Mouse (Mus musculus): ENCODE results near the gene Marveld3.

Gene Marveld3

DNA sequence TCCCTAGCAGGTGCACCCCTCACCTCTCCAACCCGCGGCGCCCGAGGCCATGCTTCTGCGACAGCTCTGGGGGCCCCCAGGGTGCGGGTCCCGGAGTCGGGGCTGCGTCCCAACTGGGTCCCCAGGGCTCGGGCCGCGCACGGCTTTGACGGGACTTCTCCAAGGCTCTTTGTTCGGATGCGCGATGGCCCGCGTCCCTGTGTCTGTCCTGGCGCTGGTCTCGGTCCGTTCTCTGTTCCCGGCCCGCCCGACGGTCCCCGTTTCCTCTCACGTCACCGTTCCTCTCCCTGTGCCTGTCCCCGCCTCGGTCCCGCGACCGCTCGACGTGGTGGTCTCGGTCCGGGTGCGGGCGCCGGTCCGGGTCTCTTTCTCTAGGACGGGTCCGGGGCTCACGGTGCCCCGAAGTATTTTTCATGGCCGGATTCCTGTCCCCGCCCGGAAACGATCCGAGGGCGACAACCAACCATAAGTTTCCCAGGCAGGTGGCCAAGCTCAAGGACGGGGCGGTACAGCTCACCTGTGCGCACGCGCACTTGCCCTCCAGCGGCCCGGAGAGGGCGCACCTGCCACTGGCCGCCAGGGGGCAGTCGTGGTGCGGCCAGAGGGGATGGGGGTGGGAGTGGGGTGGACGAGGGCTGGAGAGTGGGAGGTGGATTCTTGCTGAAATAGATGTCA lies at the start of gene Marveld3:
TSS of gene Marveld3 (minus strand) at position 511 of the 675 bp plus-strand sequence.
- no peak for DNase-seq (ENCODE audit: low read depth)

DNA sequence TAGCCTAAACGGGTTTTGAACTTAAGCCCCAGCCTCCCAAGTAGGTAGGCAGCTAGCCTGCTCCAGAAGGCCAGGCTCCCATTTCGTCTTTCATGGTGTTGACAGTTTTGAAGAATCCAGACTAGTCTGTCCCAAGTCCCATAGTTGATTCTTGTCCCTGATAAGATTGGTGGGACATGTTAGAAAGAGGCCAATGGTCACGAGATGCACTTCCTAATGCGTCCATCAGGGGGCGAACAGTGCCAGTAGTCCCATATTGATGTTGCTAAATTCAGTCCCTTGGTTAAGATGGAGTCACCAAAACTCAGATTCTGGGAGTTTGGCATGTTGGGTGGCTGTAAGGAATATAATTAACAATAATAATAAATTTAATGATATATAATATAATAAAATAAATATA lies 48.9 kb upstream of the Marveld3 start:
- peak; percentile 12 for DNase-seq (ENCODE audit: low read depth)

DNA sequence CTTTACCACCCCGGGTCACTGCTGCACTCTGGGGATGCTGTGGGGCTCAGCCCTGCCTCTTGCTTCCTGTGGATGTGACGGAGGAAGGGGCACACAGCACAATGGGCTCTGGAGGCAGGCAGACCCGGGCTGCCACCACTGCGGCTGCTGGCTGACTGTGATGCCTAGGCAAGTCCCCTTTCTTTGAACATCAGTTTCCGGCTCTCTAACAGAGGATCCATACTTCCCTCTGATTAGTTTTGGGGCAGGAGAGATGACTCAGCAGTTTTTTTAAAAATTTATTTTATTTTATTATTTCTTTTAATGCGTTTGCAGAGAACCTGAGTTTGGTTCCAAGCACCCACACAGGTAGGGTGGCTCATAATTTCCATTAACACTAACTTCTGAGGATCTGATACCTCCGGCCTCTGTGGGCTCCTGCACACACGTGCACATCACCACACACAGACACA lies 47.0 kb upstream of the Marveld3 start:
- DNase-seq (ENCODE audit: low read depth): no peak

DNA sequence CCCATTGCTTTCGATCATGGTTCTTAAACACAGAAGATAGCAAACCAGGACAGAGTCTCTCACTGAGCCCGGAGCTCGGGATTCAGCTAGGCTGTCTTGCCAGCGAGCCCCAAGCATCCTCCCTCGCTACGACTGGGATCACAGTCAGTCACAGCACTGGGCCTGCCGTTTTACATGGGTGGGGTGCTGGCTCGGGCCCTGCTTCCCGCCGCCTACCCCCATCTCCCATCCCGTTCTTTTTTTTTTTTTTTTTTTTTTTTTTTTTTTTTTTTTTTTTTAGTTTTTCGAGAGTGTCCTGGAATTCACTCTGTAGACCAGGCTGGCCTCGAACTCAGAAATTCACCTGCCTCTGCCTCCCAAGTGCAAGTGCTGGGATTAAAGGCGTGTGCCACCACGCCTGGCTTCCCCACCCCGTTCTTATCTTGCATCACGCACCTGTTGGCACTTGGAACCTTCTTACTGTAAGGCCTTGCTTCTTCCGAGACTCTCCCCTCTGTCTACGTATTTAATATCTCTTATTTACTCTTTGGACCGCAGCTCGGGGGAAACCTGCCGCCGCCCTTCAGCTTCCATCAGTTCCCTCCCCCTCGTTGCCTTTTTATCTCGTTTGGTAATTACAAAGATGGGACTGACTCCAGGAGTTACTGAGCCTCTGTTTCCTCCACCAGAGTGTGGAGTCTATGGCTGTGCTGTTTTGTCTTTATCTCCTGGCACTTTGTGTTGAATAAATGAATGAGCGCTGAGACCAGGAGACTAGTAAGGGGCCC lies 46.4 kb upstream of the Marveld3 start:
- no peak for DNase-seq (ENCODE audit: low read depth)

DNA sequence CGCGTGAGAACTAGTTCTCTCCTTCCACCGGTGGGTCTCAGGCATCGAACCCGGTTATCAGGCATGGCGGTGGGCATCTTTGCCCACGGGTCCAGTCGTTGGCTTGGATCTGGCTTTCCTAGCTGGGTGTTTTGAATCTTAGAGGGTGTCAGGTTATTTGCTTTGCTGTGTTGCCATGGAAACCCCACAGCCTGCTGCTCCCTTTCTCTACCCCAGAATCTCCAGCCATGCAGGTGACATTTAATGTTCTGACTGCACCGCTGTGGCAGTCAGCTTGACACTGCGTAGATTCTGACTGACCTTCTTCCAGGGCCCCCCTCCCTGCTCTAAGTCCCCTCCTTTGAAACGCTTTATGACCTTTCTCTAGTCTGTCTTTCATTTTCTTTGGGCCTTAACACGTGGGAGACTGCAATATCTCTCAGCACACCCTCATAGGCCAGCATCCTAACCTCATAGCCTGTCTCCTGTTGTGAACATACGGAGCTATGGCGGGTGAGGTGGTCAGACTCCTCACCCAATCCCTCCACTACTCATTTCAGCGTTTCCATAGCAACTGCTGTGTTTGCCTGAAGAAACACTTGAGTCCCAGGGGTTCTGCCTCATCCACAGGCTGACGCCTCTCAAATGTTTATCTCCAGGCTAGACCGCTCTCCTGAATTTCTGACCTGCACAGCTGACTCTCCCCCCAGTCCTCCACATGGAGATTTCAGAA lies 44.5 kb upstream of the Marveld3 start:
- DNase-seq (ENCODE audit: low read depth): no peak

DNA sequence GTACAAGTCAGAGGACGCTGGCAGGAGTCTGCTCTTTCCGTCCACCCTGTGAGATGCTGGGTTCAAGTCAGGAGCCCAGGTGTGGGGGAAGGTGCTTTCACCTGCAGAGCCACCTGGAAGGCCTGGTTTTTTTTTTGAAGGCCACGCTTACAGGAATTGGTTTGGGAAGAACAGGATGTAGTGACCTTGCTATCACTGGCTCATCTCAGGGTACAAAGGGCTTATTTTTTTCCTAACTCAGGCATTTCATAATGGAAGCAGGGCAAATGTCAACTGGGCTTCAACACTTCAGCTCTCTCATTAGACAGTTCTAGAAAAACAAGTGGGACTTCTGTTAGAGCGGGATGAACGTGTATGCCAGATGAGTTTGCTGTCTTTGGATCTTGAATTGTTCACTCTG lies 42.3 kb upstream of the Marveld3 start:
- no peak for DNase-seq (ENCODE audit: low read depth)

DNA sequence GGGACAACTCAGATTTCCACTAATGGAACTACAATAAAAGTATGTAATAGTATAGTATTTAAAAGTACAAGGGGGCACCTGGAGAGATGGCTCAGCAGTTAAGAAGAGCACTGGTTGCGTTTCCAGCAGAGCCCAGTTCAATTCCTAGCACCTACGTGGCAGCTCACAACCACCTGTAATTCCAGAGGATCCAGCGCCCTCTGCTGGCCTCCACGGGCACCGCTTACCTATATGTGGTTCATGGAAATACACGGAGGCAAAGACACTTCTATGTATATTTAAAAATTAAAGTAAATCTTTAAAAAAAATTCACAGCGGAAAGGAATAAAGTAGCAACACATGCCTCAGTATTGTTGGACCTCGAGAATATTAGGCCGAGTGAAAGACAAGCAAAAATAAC lies 41.0 kb upstream of the Marveld3 start:
- DNase-seq (ENCODE audit: low read depth): no peak

DNA sequence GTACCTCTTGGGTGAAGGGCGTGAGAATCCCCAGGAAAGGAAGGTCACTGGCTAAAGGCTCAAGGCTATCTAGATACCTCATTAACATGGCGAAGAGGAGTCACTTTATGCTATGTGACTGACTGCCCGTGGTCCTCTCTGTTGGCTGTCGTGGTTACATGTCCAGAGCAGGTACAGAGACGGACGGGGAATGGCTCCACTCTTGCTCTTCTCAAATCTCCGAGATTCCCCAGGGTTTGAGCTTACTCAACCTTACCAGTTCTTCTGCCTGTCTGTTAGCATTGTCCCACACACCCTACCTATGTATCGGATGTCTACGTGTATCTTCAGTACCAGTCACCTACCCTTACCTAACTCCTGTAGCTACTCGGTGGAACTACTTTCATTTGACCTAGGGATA lies 38.0 kb upstream of the Marveld3 start:
- no peak for DNase-seq (ENCODE audit: low read depth)

DNA sequence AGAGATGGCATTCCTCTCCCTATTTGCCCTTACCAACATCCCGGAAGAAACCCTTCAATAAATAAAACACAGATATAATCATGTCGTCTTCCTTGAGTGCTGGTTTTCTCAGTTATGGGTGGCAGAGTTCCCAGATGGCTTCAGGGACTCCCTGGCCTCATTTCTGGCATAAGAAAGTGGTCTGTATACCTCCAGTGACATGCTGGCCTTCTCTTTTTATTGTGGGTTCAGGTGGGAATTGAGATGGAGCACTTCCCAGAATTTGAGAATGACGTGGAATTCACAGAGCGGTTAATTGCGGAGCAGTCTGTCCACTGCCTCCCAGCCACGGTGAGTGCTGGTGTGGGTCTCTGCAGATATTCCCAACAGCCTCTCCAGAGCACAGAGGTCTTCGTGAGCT lies 36.1 kb upstream of the Marveld3 start:
- DNase-seq (ENCODE audit: low read depth): no peak

DNA sequence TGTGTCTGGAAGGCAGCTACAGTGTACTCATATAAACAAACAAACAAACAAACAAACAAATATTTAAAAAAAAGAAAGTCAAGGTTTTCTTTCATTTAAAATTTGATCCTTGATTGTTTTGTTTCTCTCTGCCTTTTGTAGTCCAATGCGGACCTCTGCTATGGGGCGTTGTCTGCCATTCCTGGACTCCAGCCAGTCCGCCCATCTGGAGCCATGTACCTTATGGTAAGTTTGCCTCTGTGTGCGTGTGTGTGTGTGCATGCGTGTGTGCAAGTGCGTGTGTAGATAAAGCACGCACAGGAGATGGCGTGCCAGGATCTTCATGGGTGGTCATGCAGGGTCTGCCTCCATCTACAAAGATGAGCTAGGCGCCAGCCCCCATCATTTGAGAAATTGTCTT lies 35.4 kb upstream of the Marveld3 start:
- no peak for DNase-seq (ENCODE audit: low read depth)

DNA sequence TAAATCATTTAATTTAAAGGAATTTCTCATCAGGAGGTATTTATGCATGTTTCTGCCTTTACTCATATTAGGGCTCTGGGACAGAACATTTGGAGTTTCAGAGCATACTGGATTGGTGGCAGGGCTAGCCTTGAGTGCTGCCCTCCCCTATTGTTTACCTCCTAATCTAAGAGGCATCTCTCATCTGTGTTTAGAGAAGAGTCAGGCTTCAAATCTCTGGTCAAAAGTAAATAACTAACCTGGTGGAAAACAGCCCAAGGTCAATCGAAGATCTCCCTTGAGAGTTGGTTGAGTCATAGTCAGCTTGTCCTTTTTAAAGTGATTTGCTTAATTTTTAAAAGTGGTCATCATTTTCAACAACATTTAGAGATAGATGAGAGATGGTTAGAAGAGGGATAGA lies 30.9 kb upstream of the Marveld3 start:
- DNase-seq (ENCODE audit: low read depth): no peak

DNA sequence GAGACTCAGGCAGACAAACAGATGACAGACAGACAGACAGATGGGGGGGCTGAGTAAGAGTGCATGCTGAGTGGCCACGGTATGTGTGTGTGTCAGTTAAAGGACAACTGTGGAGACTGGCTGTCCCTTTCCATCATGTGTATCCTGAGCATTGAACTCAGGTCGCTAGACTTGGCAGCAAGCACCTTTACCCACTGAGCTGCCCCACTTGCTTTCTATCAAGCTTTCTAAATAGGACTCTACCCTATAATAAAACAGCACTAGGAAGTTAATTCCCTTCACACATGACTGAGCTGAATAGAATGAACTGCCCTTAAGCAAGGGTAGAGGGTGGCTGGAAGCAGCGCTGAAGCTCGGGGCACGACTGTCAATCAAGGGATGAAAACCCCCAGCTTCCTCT lies 30.2 kb upstream of the Marveld3 start:
- no peak for DNase-seq (ENCODE audit: low read depth)

DNA sequence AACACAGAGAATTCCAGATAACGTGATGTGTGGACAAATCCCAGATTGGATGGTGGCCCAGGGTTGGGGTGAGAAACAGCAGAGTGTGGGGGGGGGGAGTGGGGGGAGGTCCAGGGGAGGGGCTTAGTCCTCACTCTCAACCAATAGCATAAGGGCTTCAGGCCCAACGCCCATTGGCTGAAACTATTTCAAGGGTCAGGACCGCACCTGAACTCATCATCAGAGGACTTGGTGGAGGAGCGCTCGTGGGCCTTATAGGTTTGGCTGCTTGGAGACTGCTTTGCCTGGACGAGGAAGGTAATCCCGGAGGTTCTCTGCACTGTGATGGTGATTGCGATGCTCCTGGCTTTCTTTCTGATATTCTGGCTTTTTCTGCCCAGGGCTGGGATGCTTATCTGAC lies 28.2 kb upstream of the Marveld3 start, which contains the start of gene Tat:
TSS of gene Tat (plus strand) at position 214 of the 400 bp plus-strand sequence.
- DNase-seq (ENCODE audit: low read depth): no peak

DNA sequence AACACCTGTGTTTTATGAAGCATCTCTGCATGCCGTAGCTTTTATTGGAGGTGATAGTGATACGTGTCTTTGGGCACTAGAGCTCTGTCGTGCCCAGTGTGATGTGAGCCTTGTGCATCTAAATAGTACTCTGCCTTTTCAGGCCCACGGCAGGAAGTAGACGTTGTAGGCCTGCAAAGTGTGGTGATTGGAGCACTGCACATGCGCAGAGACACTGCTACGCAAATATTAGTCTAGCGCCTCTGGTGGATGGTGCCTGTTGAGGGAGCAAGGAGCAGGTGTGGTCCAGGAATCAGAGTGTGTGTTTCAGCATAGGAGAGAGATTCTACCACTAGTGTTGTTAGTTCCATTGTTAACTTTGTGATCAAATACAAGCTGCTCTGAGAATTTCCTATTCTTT lies 27.1 kb upstream of the Marveld3 start:
- DNase-seq (ENCODE audit: low read depth): no peak

DNA sequence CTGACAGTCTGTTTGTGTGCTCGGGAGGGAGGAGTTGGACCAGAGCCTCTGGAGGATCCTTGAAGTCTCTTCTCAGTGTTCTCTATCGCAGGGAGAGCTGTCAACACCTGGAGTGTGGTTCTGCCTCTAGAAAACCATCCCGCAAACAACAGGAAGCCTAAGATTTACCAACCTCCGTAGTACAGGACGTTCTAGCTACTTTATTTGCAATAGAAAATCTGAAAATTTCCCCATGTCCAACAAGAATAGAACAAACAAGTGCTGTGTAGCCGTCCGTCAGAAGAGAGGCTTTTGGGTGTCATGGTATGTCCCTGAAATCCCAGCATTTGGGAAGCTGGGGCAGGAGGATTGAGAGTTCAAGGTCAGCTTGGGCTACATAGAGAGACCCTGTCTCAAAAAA lies 25.8 kb upstream of the Marveld3 start:
- DNase-seq (ENCODE audit: low read depth): no peak

DNA sequence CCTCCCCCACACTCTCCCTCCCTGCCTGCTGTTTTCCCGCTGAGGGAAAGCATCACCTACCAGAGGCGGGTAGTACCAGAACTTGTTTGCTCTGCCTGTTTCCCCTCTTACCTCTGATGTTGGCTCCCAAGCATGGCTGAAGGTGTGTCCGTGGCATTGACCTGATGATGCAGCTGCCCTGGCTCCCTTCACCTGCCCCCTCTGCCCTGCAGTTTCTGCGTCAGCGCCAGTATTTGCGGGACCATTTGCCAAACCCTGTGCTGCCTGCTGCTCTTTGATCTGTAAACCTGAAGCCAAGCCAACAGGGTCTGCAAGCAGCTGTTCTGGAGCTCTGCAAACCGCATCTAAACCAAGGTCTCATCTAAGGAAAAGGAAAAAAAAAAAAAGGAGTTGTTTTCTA lies 24.4 kb upstream of the Marveld3 start:
- DNase-seq (ENCODE audit: low read depth): no peak

DNA sequence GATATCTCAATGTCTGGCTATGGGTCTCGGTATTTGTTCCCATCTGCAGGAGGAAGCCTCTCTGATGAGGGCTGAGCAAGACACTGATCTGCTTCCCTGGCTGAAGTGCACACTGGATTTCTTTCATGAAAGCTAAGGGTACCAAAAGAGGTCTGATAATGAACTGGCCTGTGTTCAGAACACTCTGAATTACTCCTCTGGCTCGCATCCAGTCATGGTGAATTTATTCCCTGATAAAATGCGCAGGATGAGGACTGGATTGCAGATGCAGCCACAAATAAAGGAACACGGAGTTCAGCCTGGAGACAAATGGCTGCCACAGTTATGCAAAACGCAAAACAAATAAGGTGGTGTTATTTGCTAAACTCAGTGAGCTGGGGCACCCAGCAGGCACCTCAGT lies 21.9 kb upstream of the Marveld3 start:
- no peak for DNase-seq (ENCODE audit: low read depth)

DNA sequence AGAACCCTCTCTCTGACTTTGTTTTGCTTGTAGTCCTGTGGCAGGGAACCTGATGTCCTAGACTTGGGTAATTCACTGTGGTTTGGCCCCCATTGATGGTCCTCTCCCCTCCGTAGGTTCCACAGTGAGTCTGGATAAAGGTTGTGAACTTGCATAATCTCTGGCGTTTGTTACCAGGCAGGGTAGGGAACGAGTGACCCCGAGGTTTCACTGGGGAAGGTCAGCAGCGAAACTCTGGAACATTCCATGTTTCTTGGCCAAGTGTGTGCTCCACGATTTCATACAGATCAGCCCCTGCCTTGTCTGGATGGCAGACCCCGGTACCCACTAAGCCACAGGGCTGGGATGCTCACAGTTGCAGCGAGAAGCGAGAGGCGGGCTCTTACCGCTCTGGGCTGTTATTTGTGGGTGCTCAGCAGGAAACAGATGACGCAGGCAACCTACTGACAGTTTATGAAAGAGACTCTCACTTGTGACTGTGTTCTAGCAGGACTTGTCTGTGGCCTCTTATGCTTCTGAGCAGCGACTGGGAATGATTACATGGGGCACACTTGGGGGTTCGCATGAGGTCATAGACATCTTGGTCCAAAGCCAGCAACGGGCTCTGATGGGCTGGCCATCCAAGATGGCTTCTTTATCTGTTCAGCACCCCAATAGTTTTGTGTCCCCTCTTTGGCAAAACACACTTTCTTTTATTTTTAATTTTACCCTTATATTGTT lies 20.5 kb upstream of the Marveld3 start:
- no peak for DNase-seq (ENCODE audit: low read depth)

DNA sequence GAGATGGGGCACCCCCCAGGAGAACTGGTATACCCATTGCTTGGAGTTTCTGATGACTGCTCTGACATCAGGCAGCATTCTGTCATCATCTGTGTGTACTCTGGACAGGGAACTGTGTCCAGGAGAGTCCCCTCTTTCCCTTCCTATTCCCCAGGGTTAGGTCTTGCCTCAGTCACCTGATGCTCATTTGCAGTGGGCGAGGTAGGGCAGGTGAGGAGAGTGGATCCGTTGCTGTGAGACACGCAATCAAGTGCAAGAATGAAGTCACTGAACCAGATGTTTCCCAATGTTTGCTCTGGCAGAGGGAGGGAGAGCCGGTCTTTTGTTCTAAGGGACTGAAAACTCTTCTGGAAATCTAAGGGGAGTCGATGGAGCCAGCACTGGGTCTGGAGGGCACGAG lies 17.3 kb upstream of the Marveld3 start:
- no peak for DNase-seq (ENCODE audit: low read depth)

DNA sequence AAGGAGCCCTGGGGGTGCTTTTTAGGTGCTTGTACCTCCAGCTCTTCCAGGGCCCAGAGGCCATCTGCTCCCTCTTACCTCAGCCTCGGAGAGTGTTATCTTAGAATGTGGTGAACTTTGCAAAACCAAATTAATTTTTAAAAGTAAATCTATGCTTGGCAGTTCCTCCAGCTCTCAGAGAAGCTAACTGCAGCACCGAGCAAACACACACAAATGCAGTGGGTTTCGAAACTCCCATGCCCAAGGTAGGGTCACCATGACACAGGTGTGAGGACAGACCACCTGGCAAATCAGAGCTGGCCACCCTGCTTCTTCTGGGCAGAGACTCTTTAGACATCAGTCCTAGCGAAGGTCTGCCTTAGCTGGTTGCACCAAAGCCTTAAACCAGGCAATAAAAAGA lies 10.9 kb upstream of the Marveld3 start:
- no peak for DNase-seq (ENCODE audit: low read depth)

DNA sequence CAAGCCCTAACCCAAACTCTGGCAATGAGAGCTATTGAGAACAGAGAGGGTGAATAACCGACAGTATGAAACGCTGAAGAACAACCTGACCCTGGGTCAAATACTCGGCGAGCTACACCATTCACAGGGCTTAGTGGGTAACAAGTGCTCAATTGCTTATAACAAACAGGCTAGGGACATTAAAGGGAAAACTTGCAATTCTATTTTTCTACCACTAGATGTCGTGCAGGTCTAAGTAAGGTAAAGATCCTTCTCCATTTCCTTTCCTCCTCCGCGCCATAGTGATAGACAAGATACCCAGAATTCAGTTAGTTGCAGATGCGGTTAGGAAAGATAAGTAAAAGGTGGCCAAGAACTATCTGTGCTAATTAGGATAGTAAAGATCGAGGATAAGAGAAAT lies 8.3 kb upstream of the Marveld3 start:
- DNase-seq (ENCODE audit: low read depth): no peak

DNA sequence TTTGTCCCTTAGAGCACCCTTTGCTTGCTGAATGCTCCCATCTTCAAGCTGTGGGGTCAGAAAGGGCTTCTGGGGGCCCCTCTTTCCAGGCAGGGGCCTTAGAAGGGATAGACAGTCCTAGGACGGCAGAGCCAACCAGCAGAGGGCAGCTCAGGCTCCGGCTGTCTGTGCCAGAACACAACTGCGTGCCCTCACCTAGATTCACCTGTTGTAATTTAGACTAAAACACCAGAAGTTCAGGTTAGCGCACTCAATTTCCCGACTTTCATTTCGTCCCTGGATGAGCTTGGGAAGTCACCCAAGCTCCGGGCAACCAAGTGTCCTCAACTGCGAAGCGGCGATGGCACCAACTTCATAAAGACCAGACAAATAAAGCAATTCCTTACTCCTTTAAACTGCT lies 6.8 kb upstream of the Marveld3 start:
- no peak for DNase-seq (ENCODE audit: low read depth)

Measured in fibroblast of lung, adult 2 months (primary cell).